Mouse (Mus musculus) adrenal gland, postnatal 25 days (tissue): ENCODE measurements around the gene Zfp420. TPM values are rescaled to one million over a fixed set of nuclear protein-coding genes. Genes with fewer than 3 reads are reported as not detected.
"Not testable (repeated sequence)": the region's sequence is repeated elsewhere in the genome, so short reads cannot be mapped to it uniquely, and the experiment has no call there.

Experiments used
- DNase-seq: peaks from one replicate; pipeline ENCODE4 v3.0.0; 2021; ENCODE audit warnings: mixed read lengths
- long read RNA-seq: library from polyadenylated mRNA; stranded (forward); transcript quantifications from one replicate; pipeline ENCODE4 v2.0.0, GENCODE M21; 2021
- total RNA-seq: library from RNA; stranded (reverse); gene quantifications from 2 replicates; pipeline ENCODE4 v1.2.3, GENCODE M21; 2021

Gene Zfp420
- total RNA-seq: 5.8 and 6.5 TPM in 2 replicates
- long read RNA-seq, partial matches to known transcripts: 1 of 3 reads
- long read RNA-seq, other reads (novel, unspliced or antisense): 1 of 3 reads

DNA sequence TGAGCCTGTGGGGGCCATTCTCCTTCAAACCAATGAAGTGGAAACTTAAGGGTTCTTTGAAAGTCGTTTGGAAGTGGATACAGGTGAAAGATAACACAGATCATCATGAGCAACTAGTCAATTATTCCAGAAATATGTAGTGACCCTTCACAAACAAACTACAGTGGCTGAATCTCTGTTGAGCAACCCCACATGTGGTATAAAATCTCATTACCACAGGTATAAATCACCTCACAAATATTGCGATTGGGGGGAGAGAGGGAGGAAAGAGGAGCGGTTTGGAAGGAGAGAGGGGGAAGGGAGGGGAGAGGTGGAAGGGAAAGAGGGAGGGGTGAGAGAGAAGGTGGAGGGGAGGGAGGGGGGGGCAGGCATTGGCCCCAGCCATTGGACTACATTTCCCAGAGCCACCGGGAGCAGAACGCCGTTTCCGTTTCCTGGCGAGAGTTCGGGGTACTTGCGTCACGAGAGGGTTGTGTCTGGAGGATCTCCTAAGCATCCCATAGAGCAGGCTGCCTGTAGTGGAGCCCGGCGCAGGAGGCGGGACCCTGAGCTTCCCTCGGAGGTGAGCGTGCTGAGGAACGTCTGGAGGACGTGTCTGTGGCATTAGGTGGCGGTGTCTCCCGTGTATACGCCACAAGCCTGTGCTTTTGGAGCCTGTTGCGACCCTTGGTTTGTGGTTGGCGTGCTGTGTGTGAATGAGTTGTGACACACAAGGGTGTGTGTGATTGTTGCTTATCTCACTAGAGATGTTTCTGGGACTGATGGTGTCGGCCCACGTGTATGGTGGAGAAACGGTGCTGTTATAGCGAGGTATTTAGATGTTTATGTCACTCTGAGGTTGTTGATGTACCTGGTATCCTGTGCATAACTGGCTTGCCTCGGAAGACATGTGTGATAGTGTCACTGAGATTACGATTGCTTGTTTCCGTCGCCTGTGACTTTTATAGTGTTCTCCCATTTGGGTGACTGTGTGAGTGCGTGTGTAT lies at the start of gene Zfp420:
Zfp420 (plus strand) TSS at position 448 of the 986 bp plus-strand sequence.
- DNase-seq: peak; percentile 87

DNA sequence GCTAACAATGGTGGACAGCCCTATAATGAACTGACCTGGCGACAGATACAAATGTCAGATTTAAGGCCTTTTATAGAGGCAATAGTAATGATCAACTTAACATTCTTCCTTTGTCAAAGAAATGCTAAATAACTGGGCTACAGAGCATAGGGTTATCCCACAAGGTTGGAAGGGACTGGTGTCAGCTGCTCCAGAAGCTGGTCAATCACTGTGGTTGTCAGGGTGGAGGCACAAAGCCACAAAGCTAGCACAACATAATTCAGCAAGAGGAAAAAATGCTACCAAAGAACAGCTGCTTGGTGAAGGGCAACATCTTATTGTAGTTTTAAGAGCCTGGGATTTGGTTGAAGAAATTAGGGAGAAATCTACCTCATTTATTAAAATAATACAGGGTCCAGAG lies 47.5 kb upstream of the Zfp420 start:
- no peak for DNase-seq

GRCm38 (mm10) chr7:29814381-29814780 lies 45.4 kb upstream of the Zfp420 start:
- DNase-seq: no peak

DNA sequence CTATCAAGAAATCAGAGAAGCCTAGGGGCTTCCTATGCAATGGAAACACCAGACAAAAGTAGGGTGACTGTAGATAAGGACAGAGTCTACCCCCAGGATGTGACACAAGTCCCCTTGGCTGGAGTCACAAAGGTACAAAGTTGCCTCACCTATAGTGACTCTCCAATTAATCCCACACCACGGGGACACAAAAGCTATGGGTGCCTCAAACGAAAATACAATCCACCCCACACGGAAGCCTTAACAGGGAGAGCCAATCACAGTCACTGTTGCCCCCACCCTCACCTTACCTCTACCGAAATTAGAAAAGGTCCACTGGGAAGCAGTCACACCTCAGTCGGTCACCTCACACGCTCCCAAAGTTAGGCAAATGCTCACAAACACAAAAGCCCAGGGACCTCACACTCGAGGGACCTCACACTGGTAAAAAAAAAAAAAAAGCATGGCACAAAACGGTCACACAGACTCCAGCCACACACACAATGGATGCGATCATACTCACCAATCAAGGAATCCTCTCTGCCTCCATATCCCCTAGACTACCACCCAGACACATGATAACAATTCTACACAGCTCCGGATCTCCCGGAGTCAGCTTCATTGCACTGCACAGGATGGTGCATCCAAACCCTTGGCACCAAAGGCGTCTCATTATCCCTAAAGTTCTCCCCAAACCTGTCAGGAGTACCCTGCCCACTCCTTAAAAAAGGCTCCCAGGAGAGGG lies 44.6 kb upstream of the Zfp420 start:
- no peak for DNase-seq

GRCm38 (mm10) chr7:29815910-29816429 lies 43.8 kb upstream of the Zfp420 start, which contains the start of gene Zfp790:
TSS of gene Zfp790 (plus strand) at chr7:29816114.
- DNase-seq: peak; percentile 78

GRCm38 (mm10) chr7:29818619-29819254 lies 41.0 kb upstream of the Zfp420 start:
- peak; percentile 51 for DNase-seq

- DNase-seq: no peak
These were observed 31.8 kb upstream of the Zfp420 start for GRCm38 (mm10) chr7:29828001-29828400.

GRCm38 (mm10) chr7:29829804-29830203 lies 30.0 kb upstream of the Zfp420 start:
- DNase-seq: no peak

- DNase-seq: no peak
These were observed 23.0 kb upstream of the Zfp420 start for GRCm38 (mm10) chr7:29836816-29837215.

DNA sequence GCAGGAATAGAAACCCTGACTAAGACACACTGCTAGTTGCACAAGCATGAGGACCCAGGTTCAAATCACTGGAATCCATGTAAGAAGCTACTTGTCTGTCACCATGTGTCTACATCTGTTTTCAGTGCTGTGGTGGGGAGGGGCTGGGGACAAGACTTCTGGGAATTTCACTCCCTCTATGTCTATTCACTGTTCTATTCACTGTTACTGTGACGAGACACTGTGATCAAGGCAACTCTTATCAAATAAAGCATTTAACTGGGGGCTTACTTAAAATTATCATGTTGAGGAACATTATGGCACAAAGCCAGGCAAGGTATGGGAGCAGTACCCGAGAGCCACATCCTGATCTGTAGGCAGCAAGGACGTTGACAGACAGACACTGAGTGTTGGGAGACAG lies 20.5 kb upstream of the Zfp420 start:
- no peak for DNase-seq

DNA sequence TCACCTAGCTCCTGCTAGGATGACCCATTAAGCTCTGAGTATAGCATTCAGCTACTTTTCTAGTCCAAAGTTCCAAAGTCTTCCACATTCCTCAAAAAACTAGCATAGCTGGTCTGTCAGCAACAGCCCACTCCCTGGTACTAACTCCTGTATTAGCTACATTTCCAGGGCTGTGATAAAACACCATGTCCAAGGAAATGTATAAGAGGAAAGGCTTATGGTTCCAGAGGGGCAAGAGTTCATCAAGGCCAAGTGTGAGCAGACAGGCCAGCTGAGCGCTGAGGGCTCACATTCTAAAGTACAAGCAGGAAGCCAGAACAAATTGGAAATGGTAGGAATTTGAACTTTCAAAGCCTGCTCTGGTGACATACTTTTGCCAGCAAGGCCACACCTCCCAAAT lies 17.7 kb upstream of the Zfp420 start:
- no peak for DNase-seq

DNA sequence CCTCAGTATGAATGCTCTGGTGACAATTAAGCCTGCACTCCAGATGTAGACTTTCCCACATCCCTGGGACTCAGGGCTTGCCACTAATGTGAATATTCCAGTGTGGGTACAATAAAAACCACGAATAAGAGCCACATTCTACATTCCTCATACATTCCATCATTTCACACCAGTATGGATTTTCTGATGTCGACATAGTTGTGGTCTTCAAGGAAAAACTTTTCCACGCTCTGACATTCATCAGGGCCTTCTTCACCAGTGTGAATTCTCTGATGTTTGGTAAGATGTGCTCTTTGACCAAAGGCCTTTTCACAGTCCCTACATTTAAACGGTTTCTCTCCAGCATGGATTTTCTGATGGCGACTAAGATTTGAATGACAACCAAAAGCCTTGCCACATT lies 15.2 kb upstream of the Zfp420 start:
- DNase-seq: no peak

DNA sequence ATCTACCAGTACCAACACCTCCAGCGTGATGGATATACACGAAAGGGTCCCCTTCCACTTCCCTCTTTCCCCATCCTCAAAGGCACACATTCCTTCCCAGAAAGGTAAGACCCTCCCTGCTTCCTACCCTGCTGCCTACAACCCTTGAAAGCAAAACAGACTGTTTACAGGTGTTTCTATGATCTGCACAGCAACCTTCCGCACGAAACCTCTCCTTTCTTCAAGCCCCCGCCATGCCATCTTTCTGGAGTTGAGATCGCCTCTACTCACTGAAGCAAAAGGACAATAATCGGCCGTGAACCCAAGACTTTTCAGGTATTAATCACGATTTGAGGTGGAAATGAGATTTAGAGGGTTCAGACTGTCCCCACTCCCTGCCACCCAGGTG lies 7.0 kb upstream of the Zfp420 start:
- DNase-seq: no peak

DNA sequence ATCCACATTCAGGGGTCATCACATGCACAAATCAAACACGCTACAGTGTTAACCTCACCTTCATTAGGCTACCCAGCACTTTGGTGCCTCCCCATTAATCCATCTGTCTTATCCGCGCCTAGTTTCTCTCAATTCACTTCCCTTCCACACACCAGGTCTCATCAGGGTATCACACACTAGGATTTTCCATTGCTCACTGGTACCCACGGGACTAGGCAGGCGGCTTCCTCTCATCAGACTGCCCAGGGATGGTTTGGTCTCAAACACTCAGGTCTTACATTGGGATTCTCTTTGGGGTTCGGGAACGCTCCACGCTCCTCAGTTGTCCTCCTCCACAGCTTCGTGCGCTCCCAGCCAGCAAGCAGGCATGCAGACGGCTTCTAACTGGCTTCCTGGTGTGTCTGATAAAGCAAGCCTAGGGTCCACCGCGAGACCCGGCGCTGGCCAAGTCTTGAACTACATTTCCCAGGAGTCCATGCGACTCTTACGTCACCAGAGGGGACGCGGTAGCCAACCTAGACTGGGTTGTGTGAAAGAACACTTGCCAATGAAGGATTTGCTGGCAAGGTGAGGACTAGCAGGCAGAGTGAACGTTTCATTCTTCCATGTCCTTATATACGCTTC lies 6.4 kb upstream of the Zfp420 start, which contains the start of gene Zfp940:
Zfp940 (minus strand) TSS at position 451 of the 624 bp plus-strand sequence.
- DNase-seq: peak; percentile 75

DNA sequence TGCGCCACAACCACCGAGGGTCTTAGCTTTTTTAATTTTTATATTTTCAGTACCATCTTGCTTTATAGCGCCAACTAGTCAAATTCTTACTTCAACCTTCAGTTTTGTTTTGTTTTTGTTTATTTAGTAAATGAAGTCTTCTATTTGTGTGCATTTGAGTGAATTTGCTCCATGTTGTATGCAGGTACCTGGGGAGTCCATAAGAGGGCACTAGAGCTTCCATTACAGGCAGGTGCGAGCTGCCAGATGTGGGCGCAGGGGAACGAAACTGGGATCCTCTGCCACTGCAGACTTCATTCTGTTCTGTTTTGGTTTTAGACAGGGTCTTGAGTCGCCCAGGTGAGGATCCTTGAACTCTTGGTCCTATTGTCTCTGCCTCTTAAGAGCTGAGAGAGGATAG lies 1.9 kb downstream of the Zfp420 start:
- DNase-seq: no peak

GRCm38 (mm10) chr7:29874256-29874655 lies 14.5 kb downstream of the Zfp420 start:
- DNase-seq: no peak

GRCm38 (mm10) chr7:29877561-29877960 lies 17.8 kb downstream of the Zfp420 start:
- not testable (repeated sequence) for DNase-seq

DNA sequence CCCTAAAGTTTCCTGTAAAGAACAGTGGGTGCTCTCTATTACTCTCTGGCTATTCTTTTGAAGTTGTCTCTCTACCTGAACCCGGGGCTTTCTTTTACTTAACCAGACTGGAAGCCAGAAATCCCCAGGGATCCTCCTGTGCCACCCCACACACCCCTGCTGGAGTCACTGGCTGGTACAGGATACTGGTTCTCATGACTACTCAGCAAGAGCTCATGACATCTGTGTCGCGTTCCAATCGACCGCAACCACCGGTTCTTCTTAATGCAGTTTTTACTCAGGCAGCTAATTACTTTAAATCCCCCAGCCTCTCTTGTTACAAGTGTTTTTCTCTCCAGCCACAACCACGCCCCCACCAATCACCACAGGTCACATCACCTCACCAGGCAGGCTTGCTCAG lies 20.3 kb downstream of the Zfp420 start:
- DNase-seq: no peak

DNA sequence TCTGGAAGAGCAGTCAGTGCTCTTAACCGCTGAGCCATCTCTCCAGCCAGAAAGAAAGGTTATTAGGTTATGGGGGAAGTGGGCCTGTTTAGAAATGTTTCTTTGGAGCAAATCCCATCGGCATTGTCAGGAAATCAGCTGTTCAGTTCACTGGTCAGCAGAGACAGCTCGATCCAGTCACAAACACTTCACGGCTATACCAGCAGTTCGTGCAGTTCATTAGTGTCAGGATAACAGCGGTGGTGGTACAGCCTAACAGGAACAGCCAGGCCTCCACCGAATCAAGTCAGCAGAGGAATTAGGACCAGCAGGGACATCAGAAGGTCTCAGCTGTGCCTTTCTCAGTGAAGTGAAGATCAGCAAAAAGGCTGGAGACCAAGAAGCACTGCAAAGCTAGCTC lies 21.1 kb downstream of the Zfp420 start:
- DNase-seq: no peak

DNA sequence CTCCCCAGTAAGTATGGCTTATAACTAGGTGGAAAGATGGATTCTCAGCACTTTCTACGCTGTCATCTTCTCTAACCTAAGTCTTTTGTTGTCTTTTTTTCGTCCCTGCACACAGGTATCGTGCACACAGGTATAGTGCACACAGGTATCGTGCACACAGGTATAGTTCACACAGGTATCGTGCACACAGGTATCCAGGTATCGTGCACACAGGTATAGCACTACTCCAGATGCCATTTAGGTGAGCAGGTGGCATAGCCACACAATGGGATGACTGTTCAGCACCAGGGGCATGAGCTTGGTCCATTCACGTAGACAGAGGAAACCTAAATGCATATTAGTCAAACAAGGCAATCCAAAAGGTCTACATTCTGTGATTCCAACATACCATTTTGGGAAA lies 30.7 kb downstream of the Zfp420 start:
- no peak for DNase-seq

DNA sequence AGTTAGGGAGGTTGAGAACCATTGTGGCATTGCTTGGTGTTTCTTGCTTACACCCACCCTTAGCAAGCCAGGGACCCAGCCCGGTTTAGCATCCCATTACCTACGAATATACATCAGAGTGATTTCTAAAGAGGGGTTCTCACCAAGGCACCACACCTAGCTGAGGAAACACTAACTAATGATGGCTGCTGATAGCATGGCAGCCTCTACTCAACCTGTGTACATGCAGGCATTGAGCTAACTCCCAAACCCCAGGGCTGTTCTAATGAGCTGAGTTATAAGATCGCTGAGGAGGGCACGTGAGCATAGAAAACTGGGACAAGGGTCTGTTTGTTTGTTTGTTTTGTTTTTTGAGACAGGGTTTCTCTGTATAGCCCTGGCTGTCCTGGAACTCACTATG lies 33.0 kb downstream of the Zfp420 start:
- no peak for DNase-seq

DNA sequence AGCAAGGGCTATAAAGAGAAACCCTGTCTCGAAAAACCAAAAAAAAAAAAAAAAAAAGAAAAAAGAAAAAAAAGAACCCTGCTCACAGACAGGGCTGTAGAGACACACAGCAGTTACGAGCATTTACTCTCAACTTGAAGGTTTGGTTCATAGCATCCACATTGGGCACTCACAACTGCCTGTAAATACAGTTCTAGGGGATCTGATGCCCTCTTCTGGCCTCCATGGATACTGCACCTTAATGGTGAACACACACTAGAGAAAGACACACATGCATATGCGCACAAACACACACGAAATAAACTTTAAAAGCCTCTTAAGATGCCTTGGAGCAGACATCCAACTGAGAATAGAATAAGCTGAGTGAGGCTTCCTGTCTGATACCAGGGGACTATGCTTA lies 38.6 kb downstream of the Zfp420 start:
- no peak for DNase-seq
